Mouse (Mus musculus) thymus, postnatal 25 days (tissue): ENCODE measurements around the gene Rp9.
A peak's percentile ranks its signal among the peaks of the same experiment; 100 is the strongest.
"Not testable (repeated sequence)": the region's sequence is repeated elsewhere in the genome, so short reads cannot be mapped to it uniquely, and the experiment has no call there.

Experiments
- DNase-seq: peaks from one replicate; pipeline ENCODE4 v3.0.0; 2022

Rp9 gene

GRCm38 (mm10) chr9:22417547-22417946 is 52.0 kb downstream of the Rp9 start:
- no peak for DNase-seq

- DNase-seq = no peak
Observed at GRCm38 (mm10) chr9:22416187-22416586, 53.4 kb downstream of the Rp9 start.

DNA sequence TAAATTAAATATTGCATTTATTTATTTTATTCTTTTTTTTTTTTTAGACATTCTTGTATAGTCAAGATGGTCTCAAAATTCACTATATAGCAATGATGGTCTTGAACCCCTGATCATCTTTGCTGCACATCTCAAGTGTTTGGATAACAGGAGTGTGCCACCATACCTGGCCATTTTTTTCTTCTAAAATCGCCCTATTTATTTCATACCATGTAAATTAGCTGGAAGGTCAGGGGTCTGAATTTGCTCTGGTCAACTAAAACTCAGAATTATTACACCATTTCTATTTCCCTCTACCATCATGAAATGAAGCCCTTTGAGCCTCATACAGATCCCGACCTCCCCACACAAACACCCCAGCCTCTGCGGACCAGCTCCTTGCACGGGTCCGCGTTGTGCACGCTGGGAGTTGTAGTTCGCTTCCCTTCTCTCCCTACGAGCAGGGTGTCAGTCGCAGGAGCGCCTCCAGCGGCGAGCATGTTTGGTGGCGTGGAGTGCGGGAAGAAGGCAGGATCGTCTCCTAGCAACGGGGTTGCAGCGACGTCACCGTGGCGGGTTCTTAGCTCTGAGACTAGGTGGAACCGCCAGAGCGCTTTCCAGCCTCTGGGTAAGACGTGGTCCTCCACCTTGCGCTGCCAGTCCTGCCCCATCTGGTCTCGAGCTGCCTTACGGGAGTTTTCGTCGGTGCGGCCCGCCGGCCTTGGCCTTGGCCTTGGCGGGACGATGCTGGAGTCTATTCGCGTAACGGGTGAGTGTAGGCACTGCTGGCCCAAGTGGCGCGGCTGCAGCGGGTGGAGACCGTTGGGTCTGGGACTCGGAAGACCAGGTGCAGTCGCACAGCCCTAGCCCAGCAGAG is 58.3 kb downstream of the Rp9 start, which contains the start of gene 9530077C05Rik:
TSS of gene 9530077C05Rik (plus strand) at position 512 of the 856 bp plus-strand sequence.
- peak; percentile 96 for DNase-seq

DNA sequence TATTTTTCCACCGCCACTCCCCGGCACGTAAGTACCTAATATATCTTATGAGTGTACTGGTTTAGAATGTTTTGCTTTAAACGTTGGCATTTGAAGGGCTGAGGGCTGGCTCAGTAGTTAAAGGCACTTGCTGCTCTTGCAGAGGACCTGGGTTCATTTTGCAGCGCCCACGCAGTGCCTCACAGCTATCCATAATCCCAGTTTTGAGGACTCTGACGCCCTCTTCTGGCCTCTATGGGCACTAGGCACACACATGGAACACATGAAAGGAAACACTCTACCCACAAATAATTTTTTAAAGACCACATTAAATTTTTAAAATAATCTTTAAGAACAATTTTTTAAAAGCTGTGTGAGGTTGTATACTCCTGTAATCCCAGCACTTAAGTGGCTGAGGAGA is 60.0 kb downstream of the Rp9 start:
- no peak for DNase-seq

DNA sequence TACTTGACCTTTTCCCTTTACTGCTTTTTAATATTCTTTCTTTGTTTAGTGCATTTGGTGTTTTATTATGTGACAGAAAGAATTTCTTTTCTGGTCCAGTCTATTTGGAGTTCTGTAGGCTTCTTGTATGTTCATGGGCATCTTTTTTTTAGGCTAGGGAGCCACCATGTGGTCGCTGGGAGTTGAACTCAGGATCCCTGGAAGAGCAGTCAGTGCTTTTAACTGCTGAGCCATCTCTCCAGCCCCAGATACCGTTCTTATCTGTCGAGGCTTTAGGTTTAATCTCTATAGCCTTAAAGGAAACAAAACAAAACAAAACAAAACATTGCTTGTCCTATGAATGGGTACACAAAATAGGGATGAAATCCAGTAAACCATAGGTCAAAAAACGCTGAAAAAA is 61.2 kb downstream of the Rp9 start:
- DNase-seq = not testable (repeated sequence)

DNA sequence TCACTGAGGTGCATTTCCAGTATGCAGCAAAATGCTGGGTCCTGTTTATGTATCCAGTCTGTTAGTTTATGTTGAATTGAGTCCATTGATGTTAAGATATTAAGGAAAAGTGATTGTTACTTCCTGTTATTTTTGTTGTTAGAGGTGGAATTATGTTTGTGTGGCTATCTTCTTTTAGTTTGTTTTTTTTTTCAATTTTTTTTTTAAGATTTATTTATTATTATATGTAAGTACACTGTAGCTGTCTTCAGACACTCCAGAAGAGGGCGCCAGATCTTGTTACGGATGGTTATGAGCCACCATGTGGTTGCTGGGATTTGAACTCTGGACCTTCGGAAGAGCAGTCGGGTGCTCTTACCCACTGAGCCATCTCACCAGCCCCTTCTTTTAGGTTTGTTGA is 61.9 kb downstream of the Rp9 start:
- not testable (repeated sequence) for DNase-seq

GRCm38 (mm10) chr9:22405414-22405813 is 64.1 kb downstream of the Rp9 start:
- no peak for DNase-seq

DNA sequence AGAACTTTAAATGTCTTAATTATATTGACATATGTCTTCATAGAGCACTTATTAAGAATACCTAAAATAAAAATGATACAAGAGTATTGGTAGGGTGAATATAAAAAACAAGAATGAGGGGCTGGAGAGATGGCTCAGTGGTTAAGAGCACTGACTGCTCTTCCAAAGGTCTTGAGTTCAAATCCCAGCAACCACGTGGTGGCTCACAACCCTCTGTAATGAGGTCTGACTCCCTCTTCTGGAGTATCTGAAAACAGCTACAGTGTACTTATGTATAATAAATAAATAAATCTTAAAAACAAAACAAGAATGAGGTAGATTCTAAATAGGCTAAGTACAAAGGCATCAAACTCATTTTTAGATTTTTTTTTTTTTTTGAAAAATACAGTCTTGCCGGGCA is 66.0 kb downstream of the Rp9 start:
- DNase-seq = not testable (repeated sequence)

- no peak for DNase-seq
Observed at GRCm38 (mm10) chr9:22402976-22403375, 66.6 kb downstream of the Rp9 start.

- no peak for DNase-seq
Observed at GRCm38 (mm10) chr9:22402001-22402400, 67.5 kb downstream of the Rp9 start.

DNA sequence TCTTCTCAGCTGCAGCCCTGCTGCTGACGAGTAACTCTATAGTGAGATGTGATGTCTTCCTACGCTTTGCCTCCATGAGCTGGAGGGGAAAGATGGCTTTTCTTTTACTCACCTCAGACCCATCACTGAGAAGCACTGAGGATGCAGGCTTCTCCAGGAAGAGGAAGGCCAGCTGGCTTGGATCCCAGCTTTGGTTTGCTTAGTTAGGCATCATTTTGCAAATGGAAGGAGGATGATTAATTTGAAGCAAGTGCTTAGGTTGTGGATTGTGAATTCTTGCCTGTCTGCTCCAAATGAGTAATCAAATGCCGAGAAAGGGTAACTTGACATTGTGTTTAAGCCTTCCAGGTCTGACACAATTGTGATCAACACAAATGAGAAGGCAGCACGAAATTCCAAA is 70.5 kb downstream of the Rp9 start:
- DNase-seq = no peak

DNA sequence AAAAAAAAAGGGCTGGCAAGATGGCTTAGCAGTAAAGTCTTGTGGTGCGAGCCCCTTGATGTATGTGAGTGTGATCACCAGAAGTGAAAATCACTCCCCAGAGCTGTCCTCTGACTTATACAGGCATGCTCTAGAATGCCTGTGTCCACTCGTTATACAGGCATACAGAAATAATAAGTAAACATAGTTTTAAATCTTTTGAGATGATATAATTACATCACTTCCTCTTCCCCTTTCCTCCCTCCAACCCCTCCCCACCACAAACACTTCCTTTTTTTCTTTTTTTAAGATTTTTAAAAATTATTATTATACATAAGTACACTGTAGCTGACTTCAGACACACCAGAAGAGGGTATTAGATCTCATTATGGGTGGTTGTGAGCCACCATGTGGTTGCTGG is 74.8 kb downstream of the Rp9 start:
- DNase-seq = no peak

- no peak for DNase-seq
Observed at GRCm38 (mm10) chr9:22390390-22390789, 79.2 kb downstream of the Rp9 start.

- DNase-seq = no peak
Observed at GRCm38 (mm10) chr9:22389736-22390245, 79.8 kb downstream of the Rp9 start.

DNA sequence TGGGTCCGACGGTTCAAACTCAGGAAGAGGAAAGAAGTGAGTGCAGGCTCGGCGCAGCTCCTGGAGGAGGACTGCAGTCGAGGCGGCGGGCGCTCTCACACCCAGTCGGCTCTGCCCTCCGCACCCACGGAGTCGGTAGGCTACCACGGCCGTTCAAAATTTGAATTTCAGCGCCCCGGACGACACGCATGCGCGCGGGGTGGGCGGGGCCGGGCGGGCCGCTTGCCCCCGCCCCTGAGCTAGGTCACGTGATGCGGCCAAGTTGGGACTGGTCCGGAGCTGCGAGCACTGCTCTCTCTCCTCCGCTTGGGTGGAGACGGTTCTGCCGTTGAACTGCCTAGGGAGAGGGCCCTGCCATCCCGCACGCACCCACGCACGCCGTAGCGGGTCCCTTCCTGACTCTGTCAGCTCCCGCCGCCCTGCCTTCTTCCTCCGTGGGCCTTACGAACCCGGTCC is 80.5 kb downstream of the Rp9 start, which contains the start of gene Anln:
TSS of gene Anln (minus strand) at position 168 of the 456 bp plus-strand sequence.
- peak; percentile 94 for DNase-seq

GRCm38 (mm10) chr9:22388401-22388980 is 81.1 kb downstream of the Rp9 start:
- DNase-seq = no peak

- DNase-seq = no peak
Observed at GRCm38 (mm10) chr9:22387901-22388300, 81.6 kb downstream of the Rp9 start.

- DNase-seq = no peak
Observed at GRCm38 (mm10) chr9:22385890-22386289, 83.7 kb downstream of the Rp9 start.

GRCm38 (mm10) chr9:22376086-22376485 is 93.5 kb downstream of the Rp9 start:
- no peak for DNase-seq

DNA sequence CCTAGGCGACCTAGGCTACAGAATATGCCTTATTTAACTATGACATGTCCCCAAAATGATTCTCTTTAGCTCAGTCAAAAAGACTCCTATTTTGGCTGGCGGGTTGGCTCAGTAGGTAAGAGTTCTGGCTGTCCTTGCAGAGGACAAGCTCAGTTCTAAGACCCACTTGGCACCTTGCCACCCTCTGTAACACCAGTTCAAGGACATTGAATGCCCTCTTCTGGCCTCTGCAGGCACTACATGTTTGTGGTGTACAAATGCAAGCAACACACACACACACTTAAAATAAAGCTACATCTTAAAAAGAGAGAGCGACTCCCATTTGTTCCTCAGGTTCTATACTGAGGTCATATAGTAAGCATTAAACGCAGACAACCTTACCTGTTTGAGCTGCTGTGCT is 96.8 kb downstream of the Rp9 start:
- no peak for DNase-seq

DNA sequence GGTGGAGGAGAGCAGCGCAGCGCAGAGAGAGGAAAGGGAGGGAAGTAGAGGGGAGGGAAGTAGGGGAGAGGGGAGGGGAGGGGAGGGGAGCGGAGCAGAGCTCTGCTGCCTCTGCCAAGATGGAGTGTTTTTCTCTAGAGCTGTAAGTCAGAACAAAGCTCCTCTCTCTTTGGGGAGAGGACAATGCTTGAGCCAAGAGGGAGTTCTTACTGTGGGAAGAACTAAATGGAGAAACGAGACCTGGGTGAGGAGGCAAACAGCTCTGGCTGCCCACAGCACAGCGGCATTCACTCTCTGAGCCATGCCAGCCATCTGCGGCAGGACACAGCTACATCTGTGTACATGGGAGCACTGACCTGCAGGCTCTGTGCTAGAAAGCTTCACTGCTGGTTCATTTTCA is 101.5 kb downstream of the Rp9 start:
- DNase-seq = no peak

DNA sequence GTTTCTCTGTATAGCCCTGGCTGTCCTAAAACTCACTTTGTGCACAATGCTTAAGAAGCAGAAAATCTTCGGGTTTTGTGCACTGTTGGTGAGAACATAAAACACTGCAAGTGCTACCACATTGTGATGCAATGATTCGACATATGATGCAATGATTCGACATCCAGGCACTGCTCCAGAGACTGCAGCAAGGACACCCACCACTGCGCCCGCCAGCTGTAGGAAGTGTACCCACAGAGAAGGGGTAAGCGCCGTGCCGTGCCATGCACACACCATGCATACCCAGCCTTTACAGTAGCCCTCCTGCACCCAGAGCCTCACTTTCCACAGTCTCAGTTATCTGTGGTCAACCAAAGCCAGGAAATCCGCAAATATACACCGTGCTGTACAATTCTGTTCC is 102.9 kb downstream of the Rp9 start:
- DNase-seq = no peak

DNA sequence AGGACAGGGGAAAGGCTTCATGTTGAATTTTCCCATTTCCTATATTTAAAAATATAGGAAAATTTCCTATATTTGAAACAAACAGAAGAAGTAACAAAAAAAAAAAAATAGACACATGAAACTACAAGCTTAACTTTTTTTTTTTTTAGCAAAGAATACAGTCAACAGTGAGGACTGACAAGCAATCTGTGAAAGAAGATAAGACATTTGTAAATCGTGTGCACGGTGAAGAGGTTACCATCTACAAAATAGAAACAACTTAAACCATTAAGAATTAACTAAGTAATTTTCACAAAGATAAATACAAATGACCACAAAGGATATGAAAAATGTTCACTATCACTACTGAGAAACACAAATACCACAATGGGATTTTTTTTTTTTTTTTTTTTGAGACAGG is 103.3 kb downstream of the Rp9 start:
- no peak for DNase-seq
